Mouse (Mus musculus) 3134 (cell line): ENCODE results near the gene Bcas3.
"Not testable (repeated sequence)": the region's sequence is repeated elsewhere in the genome, so short reads cannot be mapped to it uniquely, and the experiment has no call there.

Source experiments
- DNase-seq: peaks from one replicate; pipeline ENCODE4 v3.0.0-alpha.2; 2011; ENCODE audit warnings: low spot score; ENCODE audit not compliant: insufficient read length; ENCODE audit errors: extremely low read depth

The Bcas3 gene

DNA sequence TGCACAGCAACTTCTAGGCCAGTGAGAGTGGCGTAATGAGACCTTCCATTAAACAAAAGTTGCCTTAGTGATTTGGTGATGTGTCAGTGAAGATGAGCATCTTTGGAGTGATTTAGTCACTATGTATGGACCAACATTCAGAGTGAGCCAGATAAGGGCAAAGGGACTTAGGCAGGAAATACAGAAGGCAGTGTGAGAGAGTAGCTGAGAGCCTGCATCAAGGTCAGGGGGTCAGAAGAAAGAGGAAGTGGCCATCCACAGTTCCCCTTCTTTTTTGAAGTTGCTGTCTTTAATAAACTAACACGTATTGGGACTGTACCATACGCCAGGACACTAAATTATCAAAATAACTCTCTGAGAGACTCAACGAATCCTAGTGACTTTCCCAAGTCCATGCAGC lies 344.5 kb downstream of the Bcas3 start:
- no peak for DNase-seq

DNA sequence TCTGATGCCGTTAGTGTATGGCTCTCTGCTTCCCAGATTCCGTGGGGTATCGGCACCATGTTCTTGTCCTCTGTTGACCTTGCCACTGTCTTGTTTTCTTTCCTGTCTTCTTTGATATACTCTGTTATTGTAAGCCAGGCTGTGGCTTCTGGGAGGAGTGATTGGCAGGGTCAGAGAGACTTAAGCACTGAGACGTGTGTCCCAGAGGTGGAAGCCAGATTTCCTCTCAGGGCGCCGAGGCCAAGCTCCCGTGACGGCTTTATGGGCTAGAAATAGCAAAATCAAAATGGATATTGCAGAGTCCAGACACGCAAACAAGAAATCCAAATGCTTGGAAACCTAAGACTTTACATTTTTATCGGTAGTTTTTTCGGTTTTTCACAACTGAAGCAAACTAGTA lies 345.3 kb downstream of the Bcas3 start:
- no peak for DNase-seq

DNA sequence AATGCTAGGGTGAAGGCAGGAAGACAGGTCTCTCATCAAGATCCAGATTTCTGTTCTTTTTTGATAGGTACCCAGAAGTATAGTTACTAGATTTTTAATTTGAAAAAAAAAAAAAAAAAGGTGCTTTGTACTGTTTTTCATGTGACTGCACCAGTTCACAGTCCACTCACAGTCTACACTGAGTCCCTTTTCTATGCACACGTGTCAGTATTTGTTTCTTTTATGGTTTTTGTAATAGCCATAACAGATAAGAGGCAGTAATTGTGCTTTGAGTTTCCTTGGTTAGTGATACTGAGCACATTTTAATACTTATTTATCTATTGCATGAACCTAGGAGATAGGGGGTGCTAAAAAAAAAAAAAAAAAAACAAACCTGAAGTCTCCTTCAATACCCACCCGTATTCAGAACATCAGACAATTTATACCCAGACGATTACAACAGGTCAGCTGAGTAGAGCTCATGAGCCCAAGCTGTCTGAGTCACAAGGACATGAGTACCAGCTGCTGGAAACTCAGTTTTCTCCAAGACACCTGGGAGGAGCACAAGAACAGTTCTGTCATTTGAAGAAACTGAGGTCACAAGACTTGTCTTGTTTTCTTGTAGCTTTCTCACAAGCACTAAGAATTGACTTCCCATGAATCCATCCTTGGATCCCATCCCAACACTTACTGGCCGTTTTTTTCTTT lies 351.2 kb downstream of the Bcas3 start:
- no peak for DNase-seq

GRCm38 (mm10) chr11:85706630-85707029 lies 353.7 kb downstream of the Bcas3 start:
- DNase-seq = no peak

- DNase-seq = no peak
These were observed 354.5 kb downstream of the Bcas3 start for GRCm38 (mm10) chr11:85707496-85707895.

- DNase-seq = no peak
These were observed 356.2 kb downstream of the Bcas3 start for GRCm38 (mm10) chr11:85709147-85709546.

GRCm38 (mm10) chr11:85710155-85710554 lies 357.2 kb downstream of the Bcas3 start:
- no peak for DNase-seq

- no peak for DNase-seq
These were observed 359.2 kb downstream of the Bcas3 start for GRCm38 (mm10) chr11:85712026-85712804.

DNA sequence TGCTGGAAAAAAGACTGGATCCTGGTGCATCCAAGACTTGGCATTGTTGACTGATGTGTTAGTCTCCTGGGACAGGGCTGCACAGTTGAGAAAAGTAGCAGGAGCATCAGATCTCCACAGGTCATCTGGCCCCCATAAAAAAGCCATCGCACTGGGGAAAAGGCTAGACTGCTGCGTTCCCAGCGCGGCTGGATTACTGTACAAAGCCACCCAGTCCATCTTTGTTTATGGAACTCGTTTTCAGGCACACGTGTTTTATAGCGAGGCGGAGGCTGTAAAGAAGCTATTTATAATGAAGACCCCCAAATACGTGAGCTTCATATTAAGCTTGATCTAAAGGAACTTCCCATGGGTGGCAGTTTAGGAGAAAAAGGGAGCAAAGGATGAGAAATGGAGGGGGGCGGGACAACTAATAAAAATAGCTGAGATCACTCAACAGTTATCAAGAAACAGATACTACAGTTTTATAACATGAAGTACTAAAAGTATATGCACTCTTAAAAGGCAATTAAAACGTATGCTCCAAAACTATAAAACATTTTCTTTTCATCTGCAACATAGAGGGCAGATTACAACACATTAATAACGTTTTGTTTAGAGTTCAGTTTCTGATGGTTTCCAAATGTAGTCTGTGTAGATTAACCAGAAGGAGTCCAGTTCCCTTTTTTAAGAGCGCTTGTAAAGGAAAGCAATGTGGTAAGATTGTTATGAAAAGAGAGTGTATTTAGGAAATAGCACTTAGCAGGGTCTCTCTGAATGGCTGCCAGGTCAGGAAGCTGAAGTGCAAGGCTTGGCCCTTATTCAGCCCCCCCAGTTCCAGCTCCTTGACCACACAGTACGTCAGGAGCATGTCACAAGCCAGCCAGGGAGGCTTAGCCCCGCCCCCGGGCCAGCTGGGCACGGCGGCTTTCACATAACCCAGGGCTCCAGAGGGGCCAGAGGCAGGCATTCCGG lies 360.2 kb downstream of the Bcas3 start:
- DNase-seq = no peak

GRCm38 (mm10) chr11:85713814-85714208 lies 360.8 kb downstream of the Bcas3 start:
- no peak for DNase-seq

DNA sequence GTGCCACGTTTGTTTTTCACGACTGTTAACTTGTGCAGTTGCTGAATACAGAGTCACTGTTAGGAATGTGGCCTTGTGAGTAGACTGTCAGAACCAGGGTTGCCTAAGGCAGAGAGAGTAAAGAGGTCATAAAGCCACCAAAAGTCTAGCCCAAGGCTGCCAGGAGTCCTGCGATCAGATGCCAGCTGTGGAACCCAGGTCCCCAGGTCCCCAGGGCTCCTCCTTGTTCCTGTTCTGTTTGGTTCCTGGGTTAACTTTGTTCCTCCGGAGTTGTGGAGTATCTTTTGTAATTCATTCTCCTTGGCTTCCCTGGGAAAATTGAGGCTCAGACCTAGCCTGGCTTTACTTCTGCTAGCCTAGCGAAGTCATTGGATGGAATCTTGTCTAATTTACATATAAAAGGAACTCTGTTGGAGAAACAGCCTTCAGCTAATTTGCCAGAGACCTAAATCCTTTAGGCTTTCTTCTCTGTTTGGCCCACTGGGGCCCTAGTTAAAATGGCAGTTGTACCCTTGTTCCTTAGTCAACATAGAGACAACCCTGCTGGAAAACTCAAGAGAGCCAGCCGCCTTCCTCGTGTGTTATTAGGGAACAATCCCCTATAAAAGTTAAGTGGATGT lies 361.5 kb downstream of the Bcas3 start:
- DNase-seq = no peak

- not testable (repeated sequence) for DNase-seq
These were observed 363.8 kb downstream of the Bcas3 start for GRCm38 (mm10) chr11:85716730-85717129.

DNA sequence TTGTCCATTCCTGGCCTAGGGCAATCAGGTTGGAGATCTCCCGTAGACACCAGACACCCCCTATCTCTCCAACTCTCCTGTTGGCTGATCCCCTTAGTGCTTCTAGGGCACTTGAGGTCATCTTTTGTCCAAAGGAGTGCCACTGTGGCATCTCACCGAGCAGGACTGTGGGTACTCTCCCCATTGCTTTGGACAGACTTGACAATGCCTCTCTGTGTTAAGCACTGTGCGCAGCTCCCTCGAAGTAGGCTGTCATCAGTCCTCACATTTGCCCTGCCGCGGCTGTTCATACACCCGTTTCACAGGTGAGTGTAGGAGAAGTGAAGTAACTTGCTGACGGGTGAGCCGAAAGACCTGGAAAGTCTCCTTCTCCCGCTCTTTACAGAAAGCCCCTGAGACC lies 366.1 kb downstream of the Bcas3 start:
- no peak for DNase-seq

- DNase-seq = no peak
These were observed 366.8 kb downstream of the Bcas3 start for GRCm38 (mm10) chr11:85719766-85720165.

DNA sequence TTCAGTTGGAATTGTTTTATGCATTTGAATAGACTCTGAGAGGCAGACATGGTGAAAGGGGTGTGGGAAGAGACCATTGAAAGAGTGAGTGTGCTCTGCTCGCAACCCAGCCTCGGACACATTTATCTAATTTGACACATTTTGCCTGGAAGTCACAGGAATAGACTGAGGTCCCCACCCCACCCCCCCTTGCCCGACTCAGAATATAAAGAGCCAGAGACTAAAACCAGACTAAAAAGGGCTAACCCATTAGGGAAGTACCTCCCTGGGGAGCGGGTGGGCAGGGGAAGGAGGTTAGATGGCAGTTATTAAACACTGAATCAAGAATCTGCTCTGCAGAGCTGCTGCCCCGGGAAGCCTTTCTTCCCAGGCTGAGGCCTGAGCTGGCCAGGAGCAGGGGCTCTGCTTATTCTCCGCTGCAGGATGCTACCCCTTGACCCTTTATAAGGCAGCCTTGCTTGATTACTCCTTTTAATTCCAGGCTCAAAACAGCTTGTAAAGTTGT lies 367.4 kb downstream of the Bcas3 start:
- no peak for DNase-seq

- DNase-seq = no peak
These were observed 369.0 kb downstream of the Bcas3 start for GRCm38 (mm10) chr11:85721986-85722385.

DNA sequence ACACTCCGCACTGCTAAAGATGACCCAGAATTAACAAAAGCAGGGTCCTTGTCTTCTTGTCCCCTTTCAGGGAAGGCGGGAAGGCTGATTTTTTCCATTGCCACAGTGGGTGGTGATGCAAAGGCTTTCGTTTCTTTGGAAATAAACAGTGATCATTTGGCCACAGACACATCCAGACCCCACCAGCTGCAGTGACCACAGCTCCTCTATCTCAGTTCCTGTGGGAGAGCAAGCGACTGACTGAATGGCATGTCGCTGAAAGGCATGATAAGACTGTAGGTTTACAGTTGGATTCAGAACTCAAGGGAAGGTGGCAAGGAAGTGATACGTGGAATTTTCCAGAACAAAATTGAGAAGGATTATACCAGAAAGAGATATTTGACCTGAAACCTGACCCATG lies 371.2 kb downstream of the Bcas3 start:
- DNase-seq = no peak

GRCm38 (mm10) chr11:85729725-85730124 lies 376.8 kb downstream of the Bcas3 start:
- no peak for DNase-seq

DNA sequence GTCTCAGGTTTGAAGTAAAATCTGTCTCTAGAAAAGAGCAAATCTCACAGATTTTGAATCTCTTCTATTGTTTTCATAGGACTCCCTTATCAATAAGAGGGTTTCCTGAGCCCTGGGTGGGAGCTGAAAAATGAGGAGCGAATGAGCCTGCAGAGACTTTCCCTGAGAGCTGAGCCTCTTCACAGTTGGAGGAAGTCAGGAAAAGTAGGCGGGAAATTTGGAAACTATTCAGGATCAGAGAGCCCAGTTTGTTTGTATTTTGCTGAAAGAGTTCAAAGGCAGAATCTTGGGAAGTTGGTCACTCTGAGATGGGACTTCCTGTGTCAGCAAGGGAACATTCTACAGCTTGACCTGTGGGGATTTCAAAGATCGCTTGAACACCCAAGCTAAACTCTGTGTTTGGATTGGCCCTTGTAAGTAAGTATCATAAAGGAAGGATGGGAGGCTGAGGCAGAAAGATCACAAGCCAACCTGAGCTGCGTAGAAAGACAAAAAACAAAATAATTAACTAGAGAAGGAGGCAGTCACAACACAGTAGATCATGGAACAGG lies 379.6 kb downstream of the Bcas3 start:
- no peak for DNase-seq

DNA sequence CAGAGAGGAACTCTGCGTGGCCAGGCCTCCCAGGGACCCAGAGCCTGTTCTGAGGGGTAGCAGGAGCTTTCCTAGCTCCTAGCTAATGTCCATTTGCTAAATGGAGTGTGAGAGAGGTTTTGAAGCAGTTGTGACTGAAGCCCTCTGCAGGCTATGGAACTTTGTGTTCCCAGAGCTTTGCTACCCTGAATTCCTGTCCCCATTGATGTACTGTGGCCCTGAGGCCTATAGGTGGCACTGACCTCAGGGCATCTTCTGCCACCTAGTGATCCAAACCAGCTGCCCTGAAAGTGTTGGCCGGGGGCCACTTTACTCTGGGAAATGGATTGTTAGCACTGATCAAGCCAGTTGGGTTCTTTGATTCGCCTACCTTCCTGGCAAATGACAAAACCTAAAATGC lies 380.6 kb downstream of the Bcas3 start:
- DNase-seq = no peak
